Mouse (Mus musculus) embryonic facial prominence, embryonic 15.5 days (tissue): Measurements from ENCODE around the gene Gpx1. TPM values are rescaled to one million over a fixed set of nuclear protein-coding genes. Genes with fewer than 3 reads are reported as not detected.

ENCODE experiments used
- ATAC-seq: fragments of 200-750 bp; cut with Nextera tagmentation; 2 replicates; pipeline ENCODE4 v1.8.0; 2017; ENCODE audit warnings: low read depth, moderate TSS enrichment; ENCODE audit not compliant: insufficient number of reproducible peaks, low FRiP score, low TSS enrichment
- H3K27ac ChIP-seq: fragments of 300-500 bp; sonication (generic); replicated peaks from 2 replicates; pipeline ENCODE4 v1.5.1; 2015; ENCODE audit warnings: mild to moderate bottlenecking, inconsistent platforms
- H3K27me3 ChIP-seq: fragments of 300-500 bp; sonication (generic); 2 replicates; pipeline ENCODE4 v1.6.1; 2015; ENCODE audit warnings: inconsistent platforms
- H3K36me3 ChIP-seq: fragments of 300-500 bp; sonication (generic); 2 replicates; pipeline ENCODE4 v1.6.1; 2015; ENCODE audit warnings: mild to moderate bottlenecking, inconsistent platforms
- H3K4me1 ChIP-seq: fragments of 300-500 bp; sonication (generic); 2 replicates; pipeline ENCODE4 v1.6.1; 2015; ENCODE audit warnings: inconsistent platforms
- H3K4me2 ChIP-seq: fragments of 300-500 bp; sonication (generic); replicated peaks from 2 replicates; pipeline ENCODE4 v1.6.1; 2015; ENCODE audit warnings: mild to moderate bottlenecking, inconsistent platforms
- H3K4me3 ChIP-seq: fragments of 300-500 bp; sonication (generic); replicated peaks from 2 replicates; pipeline ENCODE4 v1.5.1; 2015; ENCODE audit warnings: mild to moderate bottlenecking, inconsistent platforms
- H3K9ac ChIP-seq: fragments of 300-500 bp; sonication (generic); 2 replicates; pipeline ENCODE4 v1.6.1; 2015; ENCODE audit warnings: inconsistent platforms
- H3K9me3 ChIP-seq: fragments of 300-500 bp; sonication (generic); replicated peaks from 2 replicates; pipeline ENCODE4 v1.6.1; 2016; ENCODE audit warnings: inconsistent platforms
- WGBS: fragments of 180-500 bp; shearing (Covaris S2); methylation state at CpG from one replicate; pipeline ENCODE4 v1.1.7; 2015; 5-methylcytosine and 5-hydroxymethylcytosine counted together
- polyA plus RNA-seq: library from polyadenylated mRNA; unstranded; fragments of >200 nt; fragmentation: Nextera tagmentation; extraction: Ambion mirVana; gene quantifications from 2 replicates; pipeline ENCODE4 v1.2.1, GENCODE M21; 2015

The Gpx1 gene
- polyA plus RNA-seq, 1 experiment from 2014 or later = 715 TPM

DNA sequence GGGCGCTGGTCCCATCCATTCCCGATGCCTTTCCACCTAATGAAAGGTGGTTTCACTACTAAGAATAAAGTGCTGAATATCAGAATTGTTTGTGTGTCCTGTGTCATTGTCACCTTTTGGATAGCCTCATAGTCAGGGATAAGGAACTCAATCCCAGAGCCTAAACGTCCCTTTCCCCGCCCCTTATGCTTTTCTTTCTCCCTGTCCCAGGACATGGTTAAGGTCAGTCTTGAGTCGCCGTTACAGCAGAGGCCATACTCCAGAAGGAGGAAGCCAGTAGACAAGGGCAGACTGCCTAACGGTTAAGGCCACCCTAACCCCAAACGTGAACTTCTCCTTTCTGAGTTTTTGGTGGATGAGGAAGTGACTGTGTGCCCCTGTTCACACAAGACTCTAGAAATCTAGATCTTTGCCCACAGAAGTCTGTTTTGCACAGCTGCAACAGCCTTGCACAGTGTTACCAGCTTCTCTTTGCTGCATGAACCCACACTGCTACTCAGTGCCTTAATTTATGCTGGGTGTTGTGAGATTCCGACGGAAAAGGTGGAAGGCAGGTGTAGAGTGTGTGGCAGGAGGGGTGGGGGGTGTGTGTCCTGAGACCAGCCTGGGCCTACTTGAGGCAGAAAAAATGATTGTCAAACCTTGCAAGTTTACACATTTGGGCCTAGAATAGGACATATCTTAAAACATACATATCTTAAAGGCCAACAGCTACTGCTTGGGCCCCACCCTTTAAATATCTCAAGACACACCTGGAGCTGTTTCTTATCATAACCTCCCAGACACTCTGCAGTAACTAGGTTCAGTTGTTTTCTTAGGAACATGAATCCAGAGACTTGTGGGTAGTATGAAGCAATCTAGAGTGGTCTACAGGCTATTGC is 1.8 kb downstream of the Gpx1 start:
- peak overlapping the region; percentile 80 for H3K9ac ChIP-seq
- H3K27ac ChIP-seq = peak overlapping the region; percentile 98
- H3K4me2 ChIP-seq = peak overlapping the region; percentile 77
- no peak for ATAC-seq
- H3K9me3 ChIP-seq = no peaks in the 10 kb centered on the region
- H3K36me3 ChIP-seq = peaks cover 11% of the 10 kb centered on the region
- no peaks in the 10 kb centered on the region for H3K27me3 ChIP-seq
- peaks cover 36% of the 10 kb centered on the region for H3K4me1 ChIP-seq
- 53% methylated on average over 10 of the region's 10 CpGs for WGBS
- peak overlapping the region; percentile 71 for H3K4me3 ChIP-seq

- peaks cover 40% of the 10 kb centered on the region for H3K4me1 ChIP-seq
- peak overlapping the region; percentile 98; the same call in 1 of the 2 replicates for H3K27ac ChIP-seq
- H3K36me3 ChIP-seq = peaks cover 7% of the 10 kb centered on the region; the same call in 1 of the 2 replicates
- no peak overlapping the region for H3K9ac ChIP-seq
- 0 out of 2 replicates have a peak overlapping the region, but pooled peaks have one; percentile 1 for H3K4me3 ChIP-seq
- H3K9me3 ChIP-seq = no peaks in the 10 kb centered on the region
- 81% methylated on average over 5 of the region's 5 CpGs for WGBS
- peak overlapping the region; percentile 77; the same call in 1 of the 2 replicates for H3K4me2 ChIP-seq
- no peaks in the 10 kb centered on the region for H3K27me3 ChIP-seq
- no peak for ATAC-seq
Observed at GRCm38 (mm10) chr9:108341139-108341475, 2.4 kb downstream of the Gpx1 start.

- Histone ChIP-seq H3K4me2 (no peak overlapping the region), H3K9ac (no peak overlapping the region), H3K36me3 (0 out of 2 replicates have a peak, but pooled peaks cover 5% of the 10 kb centered on the region), H3K27me3 (no peaks in the 10 kb centered on the region), H3K4me1 (peaks cover 42% of the 10 kb centered on the region), H3K27ac (peak overlapping the region; percentile 52; the same call in 1 of the 2 replicates), H3K4me3 (no peak overlapping the region), H3K9me3 (no peaks in the 10 kb centered on the region)
- ATAC-seq = no peak
Observed at GRCm38 (mm10) chr9:108341801-108342200, 3.1 kb downstream of the Gpx1 start.

DNA sequence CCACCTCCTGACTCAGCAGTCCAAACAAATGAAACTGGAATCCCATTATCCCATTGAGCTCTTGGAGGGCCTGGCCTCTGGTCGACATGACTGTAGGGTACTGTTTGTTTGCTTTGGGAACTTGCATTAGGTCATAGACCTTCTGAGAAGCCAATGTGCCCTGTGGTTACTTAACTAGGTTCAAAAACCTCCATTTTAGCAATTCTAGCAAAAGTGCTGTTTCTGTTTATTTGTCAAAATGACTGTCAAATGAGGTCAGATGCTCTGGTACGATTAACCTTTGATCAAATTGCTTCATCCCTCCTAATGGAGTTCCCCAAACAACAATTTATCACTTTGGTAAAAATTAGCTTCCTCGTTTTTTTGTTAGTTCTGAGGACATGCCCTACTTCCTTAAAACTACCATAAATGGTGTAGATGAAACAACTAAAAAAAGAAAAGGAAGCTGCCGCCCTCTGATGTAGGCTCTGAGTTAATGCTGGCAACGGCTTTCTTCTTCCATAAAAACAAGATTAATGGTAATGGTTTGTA is 3.7 kb downstream of the Gpx1 start:
- Histone ChIP-seq H3K9me3 (no peaks in the 10 kb centered on the region), H3K4me3 (no peak overlapping the region), H3K4me1 (peaks cover 42% of the 10 kb centered on the region), H3K4me2 (no peak overlapping the region), H3K27me3 (no peaks in the 10 kb centered on the region), H3K36me3 (0 out of 2 replicates have a peak, but pooled peaks cover 5% of the 10 kb centered on the region), H3K27ac (peak overlapping the region; percentile 52; the same call in 1 of the 2 replicates), H3K9ac (no peak overlapping the region)
- 42% methylated on average over 5 of the region's 5 CpGs for WGBS
- ATAC-seq = no peak

GRCm38 (mm10) chr9:108343331-108343730 is 4.6 kb downstream of the Gpx1 start:
- Histone ChIP-seq H3K27me3 (no peaks in the 10 kb centered on the region), H3K4me2 (no peak overlapping the region), H3K9me3 (no peaks in the 10 kb centered on the region), H3K27ac (no peak overlapping the region), H3K36me3 (no peaks in the 10 kb centered on the region), H3K4me1 (peaks cover 34% of the 10 kb centered on the region), H3K4me3 (no peak overlapping the region), H3K9ac (no peak overlapping the region)
- WGBS = 74% methylated on average over 3 of the region's 3 CpGs
- ATAC-seq = no peak

- no peak overlapping the region for H3K4me2 ChIP-seq
- no peak overlapping the region for H3K4me3 ChIP-seq
- no peaks in the 10 kb centered on the region for H3K9me3 ChIP-seq
- H3K4me1 ChIP-seq = peaks cover 35% of the 10 kb centered on the region
- WGBS = 97% methylated on average over 1 of the region's 1 CpGs
- H3K9ac ChIP-seq = no peak overlapping the region
- H3K36me3 ChIP-seq = no peaks in the 10 kb centered on the region
- H3K27me3 ChIP-seq = no peaks in the 10 kb centered on the region
- ATAC-seq = no peak
- H3K27ac ChIP-seq = no peak overlapping the region
Observed at GRCm38 (mm10) chr9:108343835-108344234, 5.1 kb downstream of the Gpx1 start.

GRCm38 (mm10) chr9:108344471-108344870 is 5.8 kb downstream of the Gpx1 start:
- Histone ChIP-seq H3K4me3 (no peak overlapping the region), H3K9me3 (no peaks in the 10 kb centered on the region), H3K4me1 (peaks cover 41% of the 10 kb centered on the region), H3K4me2 (no peak overlapping the region), H3K27me3 (no peaks in the 10 kb centered on the region), H3K36me3 (no peaks in the 10 kb centered on the region), H3K27ac (no peak overlapping the region), H3K9ac (no peak overlapping the region)
- WGBS = 77% methylated on average over 4 of the region's 4 CpGs
- ATAC-seq = no peak

GRCm38 (mm10) chr9:108347024-108347423 is 8.3 kb downstream of the Gpx1 start:
- Histone ChIP-seq H3K4me2 (peak overlapping the region; percentile 56), H3K27ac (peak overlapping the region; percentile 97), H3K4me3 (peak overlapping the region; percentile 88), H3K4me1 (peaks cover 24% of the 10 kb centered on the region), H3K36me3 (peaks cover 20% of the 10 kb centered on the region), H3K9me3 (no peaks in the 10 kb centered on the region), H3K27me3 (no peaks in the 10 kb centered on the region), H3K9ac (peak overlapping the region; percentile 77)
- no peak for ATAC-seq
- 5% methylated on average over 11 of the region's 11 CpGs for WGBS

DNA sequence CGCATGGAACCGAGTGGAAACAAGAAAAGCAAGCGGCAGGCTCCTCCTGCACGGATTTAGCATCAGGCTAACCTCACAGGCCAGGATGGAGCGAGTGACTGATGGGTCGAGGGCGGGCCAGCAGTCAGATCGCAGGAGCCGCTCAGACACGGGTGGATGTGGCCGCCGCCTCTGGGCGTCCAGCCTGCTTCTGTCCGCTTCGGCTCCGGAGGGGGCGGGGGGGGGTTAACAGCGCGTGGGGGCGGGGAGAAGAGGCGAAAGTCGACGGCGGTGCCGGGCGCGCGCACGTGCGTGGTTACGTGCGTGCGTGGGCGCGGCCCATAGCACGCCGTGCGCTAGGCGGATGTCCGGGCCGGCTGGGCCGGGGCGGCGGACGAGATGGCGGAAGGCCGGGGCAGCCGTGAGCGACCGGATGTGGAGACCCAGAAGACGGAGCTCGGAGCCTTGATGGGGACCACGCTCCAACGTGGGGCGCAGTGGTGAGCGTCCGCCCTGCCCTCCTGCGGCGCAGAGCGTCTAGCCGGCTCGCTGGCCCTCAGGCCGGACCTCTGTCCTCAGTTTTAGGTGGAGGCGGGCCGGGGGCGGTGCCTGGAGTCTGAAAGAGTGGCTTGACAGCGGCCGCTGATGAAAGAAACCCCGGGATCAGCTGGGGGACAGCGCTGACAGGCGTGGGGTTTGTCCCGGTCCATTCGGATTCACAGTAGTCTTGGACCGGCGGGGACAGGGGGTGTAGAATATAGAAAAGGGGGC is 9.0 kb downstream of the Gpx1 start, which contains the start of gene Usp4:
Usp4 (plus strand) TSS at position 314 of the 750 bp plus-strand sequence.
- peaks cover 20% of the 10 kb centered on the region for H3K4me1 ChIP-seq
- peak; percentile 94 for ATAC-seq
- under 1% methylated on average over 74 of the region's 75 CpGs for WGBS
- H3K4me2 ChIP-seq = peak within 1 kb of the TSS; percentile 56
- peak within 1 kb of the TSS; percentile 97 for H3K27ac ChIP-seq
- no peaks in the 10 kb centered on the region for H3K9me3 ChIP-seq
- no peaks in the 10 kb centered on the region for H3K27me3 ChIP-seq
- peak within 1 kb of the TSS; percentile 88 for H3K4me3 ChIP-seq
- peaks cover 27% of the 10 kb centered on the region for H3K36me3 ChIP-seq
- H3K9ac ChIP-seq = peak within 1 kb of the TSS; percentile 77

GRCm38 (mm10) chr9:108348290-108348680 is 9.6 kb downstream of the Gpx1 start:
- Histone ChIP-seq H3K9ac (peak overlapping the region; percentile 77), H3K27ac (peak overlapping the region; percentile 97), H3K4me1 (peaks cover 20% of the 10 kb centered on the region), H3K4me2 (peak overlapping the region; percentile 56), H3K9me3 (no peaks in the 10 kb centered on the region), H3K27me3 (no peaks in the 10 kb centered on the region), H3K36me3 (peaks cover 32% of the 10 kb centered on the region), H3K4me3 (peak overlapping the region; percentile 88)
- 4% methylated on average over 14 of the region's 14 CpGs for WGBS
- ATAC-seq = no peak

DNA sequence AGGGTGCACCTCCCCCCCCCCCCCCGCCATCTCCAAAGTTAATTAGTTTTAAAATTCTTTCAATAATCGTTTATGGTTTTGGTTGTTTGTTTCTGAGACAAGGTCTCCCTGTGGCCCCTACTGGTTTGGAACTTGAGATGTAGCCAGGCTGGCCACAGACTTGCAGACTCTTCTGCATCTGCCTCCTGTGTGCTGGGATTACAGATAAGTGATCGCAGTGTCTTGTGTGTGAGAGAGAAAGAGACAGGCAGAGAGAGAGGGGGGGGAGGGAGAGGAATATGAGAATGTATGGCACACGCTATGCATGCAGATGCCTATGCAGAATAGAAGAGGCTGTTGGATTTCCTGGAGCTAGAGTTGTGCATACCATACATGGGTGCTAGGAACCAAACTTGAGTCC is 11.0 kb downstream of the Gpx1 start:
- 84% methylated on average over 4 of the region's 4 CpGs for WGBS
- H3K4me3 ChIP-seq = no peak overlapping the region
- H3K9ac ChIP-seq = no peak overlapping the region
- H3K27me3 ChIP-seq = no peaks in the 10 kb centered on the region
- peaks cover 47% of the 10 kb centered on the region for H3K36me3 ChIP-seq
- H3K4me1 ChIP-seq = peaks cover 20% of the 10 kb centered on the region
- H3K27ac ChIP-seq = no peak overlapping the region
- ATAC-seq = no peak
- no peak overlapping the region for H3K4me2 ChIP-seq
- no peaks in the 10 kb centered on the region for H3K9me3 ChIP-seq
